Mouse (Mus musculus) G1E-ER4 (cell line): ENCODE measurements around the gene Fcer2a. TPM values are rescaled to one million over a fixed set of nuclear protein-coding genes. Genes with fewer than 3 reads are reported as not detected.

Experiments used
- GATA1 ChIP-seq: IDR thresholded peaks from one replicate; pipeline ENCODE4 v1.8.0; 2012; ENCODE audit warnings: low read length, inconsistent platforms
- polyA plus RNA-seq: library from polyadenylated mRNA; stranded (reverse); fragments of >175 nt; gene quantifications from 2 replicates; pipeline ENCODE4 v1.2.3, GENCODE M21; 2012

Fcer2a gene
- not detected in 2 replicates for polyA plus RNA-seq

GRCm38 (mm10) chr8:3694121-3694520, at the start of gene Fcer2a:
Fcer2a (minus strand) TSS chr8:3694175.
- no peak for TF ChIP-seq GATA1

GRCm38 (mm10) chr8:3736947-3737346, 43.0 kb upstream of the Fcer2a start:
- TF ChIP-seq GATA1: no peak

GRCm38 (mm10) chr8:3735599-3735998, 41.6 kb upstream of the Fcer2a start:
- no peak for TF ChIP-seq GATA1

- no peak for TF ChIP-seq GATA1
Measured at GRCm38 (mm10) chr8:3734084-3734483, 40.1 kb upstream of the Fcer2a start.

- no peak for TF ChIP-seq GATA1
Measured at GRCm38 (mm10) chr8:3721041-3721440, 27.1 kb upstream of the Fcer2a start.

- no peak for TF ChIP-seq GATA1
Measured at GRCm38 (mm10) chr8:3720551-3720950, 26.6 kb upstream of the Fcer2a start, which contains the start of gene Clec4g. Clec4g (minus strand) TSS chr8:3720651.

- TF ChIP-seq GATA1: no peak
Measured at GRCm38 (mm10) chr8:3718559-3718958, 24.6 kb upstream of the Fcer2a start.

- no peak for TF ChIP-seq GATA1
Measured at GRCm38 (mm10) chr8:3717321-3717954, 23.5 kb upstream of the Fcer2a start.

- TF ChIP-seq GATA1: no peak
Measured at GRCm38 (mm10) chr8:3711646-3712045, 17.7 kb upstream of the Fcer2a start.

- no peak for TF ChIP-seq GATA1
Measured at GRCm38 (mm10) chr8:3710312-3710711, 16.3 kb upstream of the Fcer2a start.

- TF ChIP-seq GATA1: no peak
Measured at GRCm38 (mm10) chr8:3707611-3708010, 13.6 kb upstream of the Fcer2a start.

- no peak for TF ChIP-seq GATA1
Measured at GRCm38 (mm10) chr8:3705711-3706110, 11.7 kb upstream of the Fcer2a start.

- no peak for TF ChIP-seq GATA1
Measured at GRCm38 (mm10) chr8:3701491-3701890, 7.5 kb upstream of the Fcer2a start.

- no peak for TF ChIP-seq GATA1
Measured at GRCm38 (mm10) chr8:3690774-3691173, 3.2 kb downstream of the Fcer2a start.

GRCm38 (mm10) chr8:3687537-3687936, 6.4 kb downstream of the Fcer2a start:
- TF ChIP-seq GATA1: no peak

- no peak for TF ChIP-seq GATA1
Measured at GRCm38 (mm10) chr8:3685422-3685821, 8.6 kb downstream of the Fcer2a start.

- no peak for TF ChIP-seq GATA1
Measured at GRCm38 (mm10) chr8:3684530-3684929, 9.4 kb downstream of the Fcer2a start.
